Mouse (Mus musculus) kidney, adult 11 months (tissue): ENCODE results near the gene Hist2h3b.
A peak's percentile ranks its signal among the peaks of the same experiment; 100 is the strongest.
"Not testable (repeated sequence)": the region's sequence is repeated elsewhere in the genome, so short reads cannot be mapped to it uniquely, and the experiment has no call there.

Experiments used
- DNase-seq: peaks from one replicate; pipeline ENCODE4 v3.0.0; 2022

Hist2h3b gene

GRCm38 (mm10) chr3:96263558-96264403 is 4.7 kb upstream of the Hist2h3b start:
- DNase-seq, result peak; percentile 56

- no peak for DNase-seq
Observed at GRCm38 (mm10) chr3:96264404-96264949, 4.0 kb upstream of the Hist2h3b start.

GRCm38 (mm10) chr3:96266132-96266710 is 2.2 kb upstream of the Hist2h3b start:
- no peak for DNase-seq

GRCm38 (mm10) chr3:96267541-96267940 is 913 bp upstream of the Hist2h3b start:
- DNase-seq, result no peak

GRCm38 (mm10) chr3:96268776-96269378 is 423 bp downstream of the Hist2h3b start:
- DNase-seq, result peak; percentile 26

GRCm38 (mm10) chr3:96269511-96270474 is 1.3 kb downstream of the Hist2h3b start, which contains the start of gene Hist2h2bb:
Gene Hist2h2bb, plus strand, starts transcription at chr3:96269752.
- DNase-seq, result peak; percentile 96

- DNase-seq, result no peak
Observed at GRCm38 (mm10) chr3:96273591-96274465, 5.4 kb downstream of the Hist2h3b start.

- DNase-seq, result no peak
Observed at GRCm38 (mm10) chr3:96277428-96277799, 9.0 kb downstream of the Hist2h3b start.

GRCm38 (mm10) chr3:96277800-96278624 is 9.6 kb downstream of the Hist2h3b start:
- DNase-seq, result peak; percentile 80

GRCm38 (mm10) chr3:96280660-96281059 is 12.2 kb downstream of the Hist2h3b start:
- no peak for DNase-seq

- no peak for DNase-seq
Observed at GRCm38 (mm10) chr3:96284457-96284856, 16.0 kb downstream of the Hist2h3b start.

GRCm38 (mm10) chr3:96287334-96287733 is 18.9 kb downstream of the Hist2h3b start:
- DNase-seq, result not testable (repeated sequence)

- DNase-seq, result no peak
Observed at GRCm38 (mm10) chr3:96289201-96289600, 20.7 kb downstream of the Hist2h3b start.

- DNase-seq, result not testable (repeated sequence)
Observed at GRCm38 (mm10) chr3:96290727-96291126, 22.3 kb downstream of the Hist2h3b start.

- DNase-seq, result no peak
Observed at GRCm38 (mm10) chr3:96292641-96293040, 24.2 kb downstream of the Hist2h3b start.

- DNase-seq, result no peak
Observed at GRCm38 (mm10) chr3:96293368-96293767, 24.9 kb downstream of the Hist2h3b start.

GRCm38 (mm10) chr3:96293787-96294186 is 25.3 kb downstream of the Hist2h3b start, which contains the start of gene Fcgr1:
Gene Fcgr1, minus strand, starts transcription at chr3:96293969.
- no peak for DNase-seq

GRCm38 (mm10) chr3:96298360-96298759 is 29.9 kb downstream of the Hist2h3b start:
- DNase-seq, result no peak

GRCm38 (mm10) chr3:96299562-96299961 is 31.1 kb downstream of the Hist2h3b start:
- DNase-seq, result no peak
